Mouse (Mus musculus) forebrain, embryonic 16.5 days (tissue): ENCODE data around the gene Sec61a1. TPM values are rescaled to one million over a fixed set of nuclear protein-coding genes. Genes with fewer than 3 reads are reported as not detected.

ENCODE experiments used
- ATAC-seq: fragments of 200-750 bp; cut with Nextera tagmentation; 2 replicates; pipeline ENCODE4 v1.8.0; 2017; ENCODE audit warnings: mild to moderate bottlenecking, moderate library complexity
- H3K27ac ChIP-seq: fragments of 300-500 bp; sonication (generic); 2 replicates; pipeline ENCODE4 v1.5.1; 2014; ENCODE audit warnings: low read length, control low read depth
- H3K27me3 ChIP-seq: fragments of 300-500 bp; sonication (generic); replicated peaks from 2 replicates; pipeline ENCODE4 v1.6.1; 2014; ENCODE audit warnings: low read length; ENCODE audit not compliant: control insufficient read depth, insufficient read depth
- H3K36me3 ChIP-seq: fragments of 300-500 bp; sonication (generic); 2 replicates; pipeline ENCODE4 v1.6.1; 2014; ENCODE audit not compliant: control insufficient read depth, insufficient read depth
- H3K4me1 ChIP-seq: fragments of 300-500 bp; sonication (generic); replicated peaks from 2 replicates; pipeline ENCODE4 v1.6.1; 2014; ENCODE audit warnings: low read length; ENCODE audit not compliant: control insufficient read depth, insufficient read depth
- H3K4me2 ChIP-seq: fragments of 300-500 bp; sonication (generic); 2 replicates; pipeline ENCODE4 v1.6.1; 2014; ENCODE audit warnings: mild to moderate bottlenecking, low read length, control low read depth
- H3K4me3 ChIP-seq: fragments of 300-500 bp; sonication (generic); replicated peaks from 2 replicates; pipeline ENCODE4 v1.5.1; 2014; ENCODE audit warnings: mild to moderate bottlenecking, low read length, control low read depth
- H3K9ac ChIP-seq: fragments of 300-500 bp; sonication (generic); replicated peaks from 2 replicates; pipeline ENCODE4 v1.6.1; 2014; ENCODE audit warnings: low read depth, low read length, control low read depth
- H3K9me3 ChIP-seq: fragments of 300-500 bp; sonication (generic); 2 replicates; pipeline ENCODE4 v1.6.1; 2016; ENCODE audit warnings: low read length; ENCODE audit not compliant: control insufficient read depth
- WGBS: fragments of 180-500 bp; shearing (Covaris S2); extraction: QIAGEN DNeasy Blood & Tissue Kit; methylation state at CpG from one replicate; pipeline ENCODE4 v1.1.7; 2014; 5-methylcytosine and 5-hydroxymethylcytosine counted together
- polyA plus RNA-seq: library from polyadenylated mRNA; unstranded; fragments of >200 nt; fragmentation: Nextera tagmentation; extraction: Ambion mirVana; gene quantifications from 2 replicates; pipeline ENCODE4 v1.2.1, GENCODE M21; 2015

Gene Sec61a1
- polyA plus RNA-seq, 1 experiment from 2014 or later, result 170 TPM

DNA sequence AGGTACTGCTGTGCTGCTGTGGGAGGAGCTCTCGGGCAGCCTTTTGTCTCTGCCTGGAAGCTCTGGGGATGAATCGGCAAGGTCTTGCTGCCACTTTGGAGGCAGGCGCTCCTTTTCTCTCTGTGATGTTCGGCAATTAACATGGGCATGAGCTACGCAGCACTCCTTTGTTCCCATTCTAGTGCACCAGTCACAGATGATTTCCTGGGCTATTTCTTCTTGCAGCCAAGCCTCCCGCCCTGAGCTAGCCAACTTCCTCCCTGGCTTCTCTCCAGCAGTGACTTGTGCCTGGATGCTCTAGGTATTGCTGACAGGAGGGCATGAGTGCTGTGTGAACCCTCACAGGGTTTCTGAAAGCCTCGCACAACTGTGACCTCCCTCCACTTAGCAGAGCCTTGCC, 35.6 kb downstream of the Sec61a1 start:
- Histone ChIP-seq H3K4me1 (peaks cover 9% of the 10 kb centered on the region), H3K9me3 (no peaks in the 10 kb centered on the region), H3K9ac (no peak overlapping the region), H3K27me3 (no peaks in the 10 kb centered on the region), H3K36me3 (peaks cover 28% of the 10 kb centered on the region), H3K4me2 (no peak overlapping the region), H3K4me3 (no peak overlapping the region), H3K27ac (no peak overlapping the region)
- 0 out of 2 replicates have a peak, but pooled peaks have one; percentile 26 for ATAC-seq
- 46% methylated on average over 7 of the region's 7 CpGs for WGBS

GRCm38 (mm10) chr6:88480421-88480820, 38.3 kb downstream of the Sec61a1 start:
- WGBS, result 68% methylated on average over 6 of the region's 6 CpGs
- no peaks in the 10 kb centered on the region for H3K9me3 ChIP-seq
- H3K27ac ChIP-seq, result no peak overlapping the region
- H3K4me1 ChIP-seq, result no peaks in the 10 kb centered on the region
- ATAC-seq, result no peak
- no peaks in the 10 kb centered on the region for H3K27me3 ChIP-seq
- no peak overlapping the region for H3K4me2 ChIP-seq
- no peak overlapping the region for H3K4me3 ChIP-seq
- H3K9ac ChIP-seq, result no peak overlapping the region
- H3K36me3 ChIP-seq, result peaks cover 24% of the 10 kb centered on the region

DNA sequence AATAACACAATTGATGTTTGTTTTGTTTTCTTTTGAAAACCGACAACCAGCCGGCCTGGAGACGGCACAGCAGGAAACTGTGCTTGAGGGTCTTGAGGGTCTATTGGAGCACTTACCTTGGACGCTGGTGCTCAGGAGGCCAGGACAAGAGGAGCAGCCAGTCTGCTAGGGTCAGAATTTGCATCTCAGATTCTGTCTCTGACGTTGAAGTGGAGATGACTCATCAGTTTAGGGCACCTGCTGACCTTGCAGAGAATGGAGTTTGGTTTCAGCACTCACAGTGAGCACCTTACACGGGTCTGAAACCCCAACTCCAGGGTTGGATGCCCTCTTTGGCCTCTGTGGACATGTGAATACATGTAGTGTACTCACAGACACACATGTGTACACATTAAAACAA, 48.8 kb downstream of the Sec61a1 start:
- H3K27ac ChIP-seq, result no peak overlapping the region
- peaks cover 25% of the 10 kb centered on the region for H3K36me3 ChIP-seq
- H3K9ac ChIP-seq, result no peak overlapping the region
- ATAC-seq, result no peak
- H3K4me2 ChIP-seq, result no peak overlapping the region
- no peaks in the 10 kb centered on the region for H3K27me3 ChIP-seq
- no peaks in the 10 kb centered on the region for H3K9me3 ChIP-seq
- H3K4me3 ChIP-seq, result no peak overlapping the region
- peaks cover 14% of the 10 kb centered on the region for H3K4me1 ChIP-seq
- 77% methylated on average over 6 of the region's 6 CpGs for WGBS

DNA sequence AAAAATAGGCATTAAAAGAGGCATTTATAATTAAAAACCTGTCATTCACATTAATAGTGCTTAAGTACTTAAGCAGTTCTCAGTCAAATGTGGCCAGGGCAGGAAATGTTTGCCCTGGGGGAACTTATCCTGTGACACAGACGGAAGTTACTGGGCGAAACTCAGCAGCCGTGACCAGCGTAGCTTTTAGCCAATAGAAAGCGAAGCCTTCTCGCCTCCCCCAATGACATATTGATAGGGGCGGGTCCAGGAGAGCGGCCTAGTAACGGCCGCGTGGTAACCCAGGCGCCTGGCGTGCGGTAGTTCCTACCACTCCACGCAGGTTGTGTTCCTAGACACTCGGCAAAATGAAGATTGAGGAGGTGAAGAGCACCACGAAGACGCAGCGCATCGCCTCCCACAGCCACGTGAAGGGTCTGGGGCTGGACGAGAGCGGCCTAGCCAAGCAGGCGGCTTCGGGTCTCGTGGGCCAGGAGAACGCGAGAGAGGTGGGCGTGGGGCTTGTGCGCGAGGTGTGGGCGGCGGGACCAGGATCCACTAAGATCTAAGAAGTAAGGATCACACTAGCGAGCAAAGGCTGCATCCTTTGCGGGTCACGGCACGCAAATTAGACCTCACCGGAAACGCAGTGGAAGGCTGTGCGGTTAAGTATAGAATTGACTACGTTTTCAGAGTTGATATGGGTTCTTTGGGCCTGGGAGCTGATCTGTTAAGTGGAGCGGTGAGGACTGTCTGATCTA, 53.4 kb downstream of the Sec61a1 start, which contains the start of gene Ruvbl1:
Gene Ruvbl1 (plus strand): TSS at position 229 of the 740 bp plus-strand sequence.
- Histone ChIP-seq H3K9ac (peak within 1 kb of the TSS; percentile 70), H3K27ac (no peak within 1 kb of the TSS; the same call in 1 of the 2 replicates), H3K4me3 (peak within 1 kb of the TSS; percentile 82), H3K9me3 (no peaks in the 10 kb centered on the region), H3K36me3 (peaks cover 11% of the 10 kb centered on the region; the same call in 1 of the 2 replicates), H3K4me1 (peaks cover 15% of the 10 kb centered on the region), H3K4me2 (peak within 1 kb of the TSS; percentile 92), H3K27me3 (no peaks in the 10 kb centered on the region)
- ATAC-seq, result peak; percentile 100
- WGBS, result under 1% methylated on average over 37 of the region's 42 CpGs

DNA sequence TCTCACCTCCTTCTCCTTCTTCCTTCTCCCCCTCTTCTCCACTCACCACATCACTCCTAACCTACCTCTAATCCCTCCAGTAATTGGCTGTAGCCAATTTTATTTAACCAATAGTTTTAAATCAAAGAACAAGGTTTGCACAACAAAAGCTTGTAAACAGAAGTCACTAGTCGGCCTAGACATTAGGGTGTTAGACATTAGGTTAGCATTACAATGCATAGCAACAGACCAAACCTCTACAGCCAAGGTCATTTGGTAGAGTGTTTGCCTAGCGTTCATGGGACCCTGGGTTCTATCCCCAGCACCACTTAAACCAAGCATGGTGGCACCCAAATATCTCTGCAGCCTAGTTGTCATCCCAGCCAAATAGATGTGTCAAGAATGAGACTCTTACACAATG, 64.2 kb downstream of the Sec61a1 start:
- no peak for ATAC-seq
- 66% methylated on average over 2 of the region's 2 CpGs for WGBS
- H3K9ac ChIP-seq, result no peak overlapping the region
- H3K4me3 ChIP-seq, result no peak overlapping the region
- no peaks in the 10 kb centered on the region for H3K36me3 ChIP-seq
- no peaks in the 10 kb centered on the region for H3K9me3 ChIP-seq
- H3K4me2 ChIP-seq, result no peak overlapping the region
- H3K4me1 ChIP-seq, result no peaks in the 10 kb centered on the region
- H3K27ac ChIP-seq, result no peak overlapping the region
- H3K27me3 ChIP-seq, result peaks cover 3% of the 10 kb centered on the region

Other genes starting within 250 kb of the Sec61a1 start
- 29.4 and 30.8 TPM in 2 replicates for gene Eefsec, start 72.4 kb downstream of the Sec61a1 start, polyA plus RNA-seq
- gene Ruvbl1, start 53.5 kb downstream of the Sec61a1 start, polyA plus RNA-seq, result 133 and 146 TPM in 2 replicates
- 0.37 and 0.52 TPM in 2 replicates for gene Kbtbd12, start 119.0 kb upstream of the Sec61a1 start, polyA plus RNA-seq
- 23.3 and 35.2 TPM in 2 replicates for gene Mgll, start 205.5 kb upstream of the Sec61a1 start, polyA plus RNA-seq